Mouse (Mus musculus) heart, postnatal 14 days (tissue): ENCODE data around the gene Rundc1. TPM values are rescaled to one million over a fixed set of nuclear protein-coding genes. Genes with fewer than 3 reads are reported as not detected.
A peak's percentile ranks its signal among the peaks of the same experiment; 100 is the strongest.
"Not testable (repeated sequence)": the region's sequence is repeated elsewhere in the genome, so short reads cannot be mapped to it uniquely, and the experiment has no call there.

Experiments used
- DNase-seq, 2 experiments: peaks; one replicate each; pipeline ENCODE4 v3.0.0; 2021 to 2022
- intact Hi-C: fragments of 180-260 bp; cut with DNase I; formaldehyde crosslinking; loops from one replicate; pipeline ENCODE4 v1.15.1; 2025
- total RNA-seq, 2 experiments: library from RNA; stranded (reverse); gene quantifications; 2 replicates each; pipeline ENCODE4 v1.2.3; 2021

The Rundc1 gene
- total RNA-seq, 2 experiments from 2014 or later = 10.8 to 11.1 TPM

DNA sequence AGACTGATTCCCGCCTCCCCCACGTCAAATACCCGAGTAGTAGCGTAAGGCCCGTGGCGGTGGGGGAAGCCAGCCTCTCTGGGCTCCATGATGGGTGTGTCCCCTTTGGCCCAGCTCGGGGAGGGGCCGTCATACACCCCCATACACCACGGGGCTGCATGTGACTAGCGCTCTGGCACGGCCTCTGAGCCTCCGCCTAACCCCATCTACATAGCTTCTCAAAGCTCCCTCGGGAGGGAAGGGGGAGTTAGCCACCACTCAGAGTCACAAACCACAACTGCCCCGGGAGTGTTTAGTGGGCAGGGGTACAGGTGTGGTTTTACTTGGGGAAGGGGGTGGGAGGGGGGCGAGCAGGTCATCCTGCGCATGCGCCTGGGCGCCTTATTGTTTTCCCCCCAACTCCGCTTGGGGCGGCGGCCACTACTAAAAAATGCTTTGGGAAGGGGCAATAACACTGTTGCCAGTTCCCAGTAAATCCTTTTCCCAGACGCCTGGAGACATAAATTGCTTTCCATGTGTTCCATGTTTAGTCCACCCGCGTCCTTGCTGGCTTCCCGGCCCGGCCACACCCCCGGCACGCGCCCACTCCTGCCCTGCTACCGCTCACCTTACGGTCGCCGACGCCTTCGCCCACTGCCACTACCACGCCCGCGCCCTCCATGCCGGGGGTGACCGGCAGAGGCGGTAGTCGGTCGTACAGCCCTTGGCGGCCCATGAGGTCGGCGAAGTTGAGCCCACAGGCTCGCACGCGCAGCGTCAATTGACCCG is 40.4 kb downstream of the Rundc1 start:
- peak; percentile 70 to 77 for DNase-seq
- intact Hi-C loops = loop anchor here (2.0 to 5.0 kb wide), 2 partner anchors 16 to 87 kb away; partner anchors contain the start of genes Brca1, Ifi35 and Nbr1

DNA sequence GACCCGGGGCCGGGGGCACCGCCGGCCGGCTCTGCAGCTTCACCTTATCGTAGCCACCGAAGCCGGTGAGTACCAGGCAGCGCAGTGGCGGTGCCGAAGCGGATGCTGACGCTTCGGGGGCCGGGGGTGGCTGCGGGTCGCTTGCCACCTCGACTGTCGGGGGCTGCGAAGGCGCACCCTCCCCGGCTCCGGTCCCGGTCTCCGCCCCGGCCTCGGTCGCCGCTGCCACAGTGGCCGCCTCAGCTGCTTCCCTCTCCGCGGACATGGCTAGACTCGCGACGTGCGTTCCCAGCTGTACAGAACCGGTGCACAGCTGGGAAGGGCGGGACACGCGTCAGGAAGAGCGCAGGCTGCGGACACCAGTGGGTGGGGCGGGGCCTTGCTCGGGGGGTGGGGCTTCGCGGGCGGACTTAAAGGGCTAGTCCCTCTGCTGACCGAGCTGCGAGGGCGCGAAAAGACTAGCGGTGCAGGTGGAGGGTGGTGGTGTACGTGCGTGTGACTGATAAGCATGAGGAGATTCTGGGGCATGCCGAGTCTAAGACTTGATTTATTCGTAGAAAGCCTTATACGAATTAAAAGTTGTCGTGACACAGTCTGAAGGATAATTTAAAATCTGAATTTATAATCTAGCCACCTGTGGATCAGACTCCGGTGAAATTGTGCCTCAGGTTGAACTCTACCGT is 41.1 kb downstream of the Rundc1 start, which contains the start of gene Vat1:
TSS of gene Vat1 (minus strand) at position 362 of the 683 bp plus-strand sequence.
- DNase-seq = peak; percentile 75 to 79
- intact Hi-C loops = loop anchor here (2.0 to 5.0 kb wide), 2 partner anchors 17 to 86 kb away; partner anchors contain the start of genes Brca1, Ifi35 and Nbr1

DNA sequence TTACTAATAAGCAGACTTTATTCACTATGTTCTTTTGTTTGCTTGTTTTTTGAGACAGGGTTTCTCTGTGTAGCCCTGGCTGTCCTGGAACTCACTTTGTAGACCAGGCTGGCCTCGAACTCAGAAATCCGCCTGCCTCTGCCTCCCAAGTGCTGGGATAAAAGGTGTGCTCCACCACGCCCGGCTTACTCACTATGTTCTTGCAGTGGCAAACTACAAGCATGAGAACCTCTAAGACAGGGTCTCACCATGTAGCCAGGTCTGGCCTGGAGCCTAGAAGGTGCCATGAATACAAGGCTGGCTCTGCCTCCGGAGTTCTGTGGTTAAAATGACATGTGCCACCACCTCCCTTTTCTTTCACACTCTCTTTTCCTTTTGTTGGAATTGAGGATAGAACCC is 41.7 kb downstream of the Rundc1 start:
- intact Hi-C loops = loop anchor here (5.0 kb wide), 1 partner anchor 86 kb away; the partner anchor contains the start of genes Brca1 and Nbr1
- not testable (repeated sequence) for DNase-seq

DNA sequence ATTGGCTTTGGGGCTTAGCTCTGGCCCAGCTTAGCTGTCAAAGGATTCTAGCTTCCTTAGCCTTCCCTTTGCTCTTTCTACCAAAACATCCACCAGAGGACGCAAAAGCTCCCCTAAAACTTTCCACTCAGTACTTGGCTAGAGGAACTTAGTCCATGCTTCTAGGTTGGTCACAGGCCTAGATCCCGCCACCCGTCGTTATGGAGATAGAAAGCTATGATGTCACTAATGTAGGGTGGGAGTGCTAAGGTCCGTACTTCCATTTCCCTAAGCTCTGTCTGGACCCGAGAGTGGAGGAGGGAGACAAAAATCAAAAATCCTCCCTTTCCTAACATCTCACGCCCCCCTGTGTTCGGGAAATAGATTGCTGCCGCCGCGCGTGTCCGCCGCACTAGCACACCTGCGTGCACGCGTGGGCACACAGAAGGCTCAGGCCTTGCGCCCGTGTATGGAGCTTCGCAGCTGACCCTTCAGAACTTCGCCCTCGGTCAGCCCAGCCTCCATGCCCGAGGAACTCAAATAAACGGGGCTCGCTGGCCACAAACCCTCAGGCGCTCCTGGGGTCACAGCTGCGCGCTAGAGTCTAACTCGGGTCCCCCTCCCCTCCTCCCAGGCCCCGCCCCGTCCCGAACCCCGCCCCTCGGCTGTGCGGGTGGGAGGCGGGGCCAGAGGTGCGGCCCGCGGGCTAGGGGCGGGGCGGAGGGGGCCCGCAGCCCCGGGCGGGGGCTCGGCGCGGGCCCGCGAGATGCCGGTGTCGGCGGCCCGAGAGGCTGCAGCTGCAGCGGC is 42.8 kb downstream of the Rundc1 start:
- intact Hi-C loops = loop anchor here (5.0 kb wide), 1 partner anchor 85 kb away; the partner anchor contains the start of genes Brca1 and Nbr1
- DNase-seq = peak; percentile 74 to 82

DNA sequence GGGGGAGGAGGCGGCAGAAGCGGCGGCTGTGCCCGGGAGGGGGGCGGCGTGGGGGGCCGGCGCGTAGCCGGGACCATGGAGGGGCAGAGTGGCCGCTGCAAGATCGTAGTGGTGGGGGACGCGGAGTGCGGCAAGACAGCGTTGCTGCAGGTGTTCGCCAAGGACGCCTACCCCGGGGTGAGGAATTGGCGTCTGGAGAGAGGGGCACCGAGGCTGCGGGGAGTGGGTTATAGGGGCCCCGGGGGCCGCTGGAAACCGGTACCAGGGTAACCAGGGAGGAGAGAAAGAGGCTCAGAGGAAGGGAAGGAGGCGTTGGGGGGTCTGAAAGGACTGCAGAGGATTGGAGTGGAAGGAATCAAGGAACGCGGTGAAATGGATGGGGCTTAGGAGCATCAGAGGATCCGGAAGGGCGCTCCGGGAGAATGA is 43.4 kb downstream of the Rundc1 start:
- DNase-seq = no peak
- intact Hi-C loops = loop anchor here (5.0 kb wide), 1 partner anchor 84 kb away; the partner anchor contains the start of genes Brca1 and Nbr1

DNA sequence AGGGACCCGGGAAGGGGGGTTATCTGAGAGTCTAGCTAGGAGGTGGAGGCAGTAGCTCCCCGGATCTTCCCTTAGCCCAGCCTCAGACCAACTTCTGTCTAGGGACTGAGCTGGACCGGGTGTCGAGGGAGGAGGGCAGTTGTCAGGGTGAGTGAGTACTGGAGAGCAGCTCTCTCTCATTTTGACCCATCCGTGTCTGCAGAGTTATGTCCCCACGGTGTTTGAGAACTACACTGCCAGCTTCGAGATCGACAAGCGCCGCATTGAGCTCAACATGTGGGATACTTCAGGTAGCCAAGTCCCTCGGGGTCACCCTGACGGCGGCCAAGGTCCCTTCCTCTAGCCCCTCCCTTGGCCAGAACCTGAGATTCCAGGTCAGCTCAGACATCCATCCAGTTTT is 43.8 kb downstream of the Rundc1 start:
- no peak for DNase-seq
- intact Hi-C loops = loop anchor here (5.0 kb wide), 1 partner anchor 84 kb away; the partner anchor contains the start of genes Brca1 and Nbr1

DNA sequence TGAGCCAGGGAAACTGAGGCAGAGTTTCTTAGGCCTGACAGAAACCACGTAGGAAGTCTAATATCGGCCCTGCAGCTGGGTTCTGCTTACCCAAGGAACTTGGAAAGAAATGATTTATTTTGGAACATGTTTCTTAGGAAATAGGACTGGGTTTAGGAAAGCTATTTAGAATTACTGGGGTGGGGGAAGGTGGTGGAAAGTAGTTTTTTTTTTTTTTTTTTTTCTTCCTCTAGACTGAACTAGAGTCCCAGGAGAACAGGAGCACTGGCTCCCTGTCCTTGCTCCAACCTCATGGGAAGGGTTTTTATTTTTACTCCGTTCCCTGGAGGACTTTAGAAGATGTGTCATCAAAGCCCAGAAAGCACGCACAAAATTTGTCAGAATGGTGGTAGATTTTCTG is 44.3 kb downstream of the Rundc1 start:
- DNase-seq = no peak
- intact Hi-C loops = loop anchor here (5.0 kb wide), 1 partner anchor 83 kb away; the partner anchor contains the start of genes Brca1 and Nbr1

DNA sequence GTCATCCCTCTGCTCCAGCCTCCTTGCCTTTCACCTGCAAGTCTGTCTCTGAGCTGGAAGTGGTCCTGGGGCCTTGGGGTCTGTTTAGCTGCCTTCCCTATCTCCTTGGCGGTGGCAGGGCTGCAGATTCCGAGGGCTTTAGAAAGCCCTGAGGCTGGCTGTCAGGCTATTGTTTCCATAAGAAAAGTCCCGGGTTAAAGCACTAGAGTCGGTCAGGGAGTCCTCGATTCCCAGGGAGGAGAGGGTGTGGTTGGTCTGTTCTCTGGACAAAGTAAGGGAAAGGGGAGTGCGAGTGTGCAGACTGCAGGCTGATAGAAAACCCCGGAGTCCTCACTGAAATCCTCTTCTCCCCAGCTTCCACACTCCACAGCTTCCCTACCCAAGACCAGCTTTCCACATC is 45.3 kb downstream of the Rundc1 start:
- intact Hi-C loops = no loop called here
- no peak for DNase-seq

DNA sequence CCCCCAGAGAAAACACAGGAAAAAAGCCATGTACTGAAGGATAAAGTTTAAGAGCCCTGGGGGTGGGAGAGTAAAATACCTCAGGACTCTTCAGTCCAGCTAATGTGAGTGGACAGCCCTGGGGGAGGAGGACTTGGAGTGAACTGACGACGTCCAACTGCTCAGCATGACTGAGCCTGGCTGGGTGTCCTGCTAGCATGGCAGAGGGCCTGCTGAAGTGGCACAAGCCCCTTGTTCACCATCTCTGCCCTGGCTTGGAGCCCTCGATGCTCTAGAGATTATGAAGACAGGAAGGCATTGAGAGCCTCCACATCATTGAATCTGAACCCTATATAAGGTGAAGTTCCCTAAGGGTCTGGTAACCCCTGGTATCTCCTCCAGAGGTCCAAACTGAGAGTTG is 47.0 kb downstream of the Rundc1 start:
- intact Hi-C loops = no loop called here
- DNase-seq = no peak

DNA sequence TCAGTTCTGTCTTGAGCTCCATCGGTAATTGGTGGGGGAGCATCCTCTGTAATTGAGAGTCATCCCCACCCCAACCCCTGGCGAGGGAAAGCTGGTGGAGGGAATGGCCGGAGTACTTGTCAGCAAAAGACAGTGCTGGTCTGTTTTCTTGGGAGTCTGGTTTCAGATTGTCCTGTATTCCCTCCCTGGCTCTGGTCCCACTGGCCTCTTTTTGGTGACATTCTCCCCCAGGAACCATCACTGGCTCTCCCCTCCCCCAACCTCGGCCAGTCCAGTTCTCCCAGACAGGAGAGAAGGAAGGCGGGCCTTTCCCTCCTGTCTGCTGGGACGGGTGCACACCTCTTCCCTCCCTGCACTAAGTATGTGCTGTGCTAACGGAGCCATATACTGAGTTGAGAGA is 47.5 kb downstream of the Rundc1 start:
- intact Hi-C loops = no loop called here
- no peak for DNase-seq

DNA sequence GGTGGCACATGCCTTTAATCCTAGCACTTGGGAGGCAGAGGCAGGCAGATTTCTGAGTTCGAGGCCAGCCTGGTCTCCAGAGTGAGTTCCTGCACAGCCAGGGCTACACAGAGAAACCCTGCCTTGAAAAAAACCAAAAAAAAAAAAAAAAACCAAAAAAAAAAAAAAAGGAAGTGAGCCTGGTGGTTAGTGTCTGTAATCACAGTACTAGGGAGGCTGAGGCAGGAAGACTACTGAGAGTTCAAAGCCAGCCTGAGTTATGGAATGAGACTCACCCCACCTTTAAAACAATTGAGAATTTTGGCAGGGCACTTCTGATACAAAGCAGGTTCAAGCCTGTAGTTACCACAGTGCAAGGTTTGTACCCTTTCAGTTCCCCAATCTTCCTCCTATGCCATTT is 48.8 kb downstream of the Rundc1 start:
- DNase-seq, intact Hi-C loops: not testable (repeated sequence)

DNA sequence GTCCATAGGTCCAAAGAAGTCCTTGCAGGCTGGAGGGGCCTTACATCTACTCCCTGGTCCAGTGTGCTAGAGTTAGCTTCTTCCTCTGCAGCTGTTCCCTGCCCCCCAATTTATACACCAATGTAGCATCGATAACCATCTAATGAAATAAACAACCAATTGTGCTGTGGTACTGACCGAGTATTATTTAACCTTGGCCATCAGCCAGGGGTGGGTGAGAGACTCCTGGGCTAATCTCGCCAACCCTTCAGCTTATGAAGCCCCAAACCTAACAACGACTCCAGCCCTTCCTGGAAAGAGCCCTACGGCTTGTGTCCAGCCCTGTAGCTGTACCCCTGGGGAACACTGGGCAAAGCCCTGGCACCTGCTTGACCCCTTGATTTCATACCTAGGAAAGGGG is 49.4 kb downstream of the Rundc1 start:
- intact Hi-C loops = no loop called here
- no peak for DNase-seq

DNA sequence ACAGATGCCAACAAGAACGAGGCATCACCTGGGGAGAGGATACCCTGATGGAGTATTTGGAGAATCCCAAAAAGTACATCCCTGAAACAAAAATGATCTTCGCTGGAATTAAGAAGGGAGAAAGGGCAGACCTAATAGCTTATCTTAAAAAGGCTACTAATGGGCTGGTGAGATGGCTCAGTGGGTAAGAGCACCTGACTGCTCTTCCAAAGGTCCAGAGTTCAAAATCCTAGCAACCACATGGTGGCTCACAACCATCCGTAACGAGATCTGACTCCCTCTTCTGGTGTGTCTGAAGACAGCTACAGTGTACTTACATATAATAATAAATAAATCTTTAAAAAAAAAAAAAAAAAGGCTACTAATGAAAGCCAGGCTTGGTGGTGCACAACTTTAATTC is 51.5 kb downstream of the Rundc1 start:
- intact Hi-C loops = not testable (repeated sequence)

DNA sequence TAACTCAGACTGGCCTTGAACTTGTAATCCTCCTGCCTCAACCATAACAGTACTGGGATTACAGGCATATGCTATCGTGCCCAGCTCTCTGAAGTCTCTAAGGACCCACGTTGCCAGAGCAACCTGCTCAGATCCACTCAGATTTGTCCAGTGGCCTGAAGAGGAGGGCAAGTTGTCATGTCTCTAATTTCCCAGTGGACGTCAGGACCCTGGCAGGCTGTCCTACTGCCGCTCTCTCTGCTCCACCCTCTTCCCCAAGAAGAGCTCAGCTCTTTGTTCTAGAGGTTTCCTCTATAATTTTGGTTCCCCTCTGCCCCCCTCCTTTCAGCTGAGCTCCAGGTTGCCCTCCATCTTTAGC is 52.3 kb downstream of the Rundc1 start:
- intact Hi-C loops = no loop called here

More for the DNA sequence above, 51.5 kb downstream of the Rundc1 start:
- not testable (repeated sequence) for DNase-seq

DNA sequence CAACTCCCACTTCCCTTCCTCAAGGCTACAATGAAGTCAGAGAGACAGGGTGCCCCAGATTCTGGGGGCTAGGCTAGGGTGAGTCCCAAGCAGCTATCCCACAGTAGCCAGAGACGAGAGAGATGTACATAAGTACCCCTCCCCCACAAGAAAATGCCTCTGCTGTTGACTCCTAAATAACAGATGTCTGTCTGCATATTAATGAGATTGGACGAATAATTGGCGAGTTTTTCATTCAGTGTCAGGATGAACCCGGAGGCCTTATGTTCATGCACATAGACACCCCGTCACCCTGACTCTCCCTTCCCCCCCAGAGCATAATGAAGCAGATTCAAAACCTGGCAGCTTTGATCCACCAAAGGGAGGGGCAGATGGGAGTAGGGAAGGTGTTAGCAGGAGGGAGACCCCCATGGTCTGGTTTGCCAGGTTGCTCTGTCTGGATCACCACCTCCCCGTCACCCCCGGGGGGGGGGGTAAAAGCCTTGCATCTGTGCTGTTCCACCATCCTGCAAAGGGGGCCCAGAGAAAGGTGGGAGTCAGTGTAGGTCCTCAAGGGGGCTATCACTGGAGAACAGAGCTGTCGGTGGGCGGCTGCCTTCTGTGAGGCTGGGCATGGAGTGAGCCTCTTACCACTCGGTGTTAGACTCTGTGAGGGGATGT is 52.8 kb downstream of the Rundc1 start:
- DNase-seq = no peak
- intact Hi-C loops = no loop called here

More for the DNA sequence above, 52.3 kb downstream of the Rundc1 start:
- DNase-seq = no peak

DNA sequence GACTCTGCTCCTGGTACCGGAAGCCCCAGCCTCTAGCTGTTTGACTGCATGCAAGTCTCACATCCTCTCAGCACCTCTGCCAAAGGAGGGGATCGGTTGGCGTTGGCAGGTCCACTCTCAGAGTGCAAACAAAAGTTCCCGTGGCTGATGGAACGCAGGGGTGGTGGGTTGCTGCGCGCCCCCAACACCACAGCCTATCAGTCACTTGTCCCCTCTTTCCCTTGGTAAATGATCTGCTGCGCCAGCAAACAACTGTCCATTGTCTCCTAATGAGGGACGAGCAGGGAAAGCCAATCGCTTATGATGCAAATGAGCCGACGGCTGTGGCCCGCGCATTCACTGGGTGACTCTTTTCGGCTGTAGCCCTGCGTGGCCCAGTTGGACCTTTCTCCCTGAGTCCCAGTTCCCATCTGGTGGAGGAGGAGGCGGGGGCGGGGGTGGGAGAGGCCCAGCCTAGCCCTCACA is 54.3 kb downstream of the Rundc1 start:
- intact Hi-C loops = no loop called here
- DNase-seq = no peak

DNA sequence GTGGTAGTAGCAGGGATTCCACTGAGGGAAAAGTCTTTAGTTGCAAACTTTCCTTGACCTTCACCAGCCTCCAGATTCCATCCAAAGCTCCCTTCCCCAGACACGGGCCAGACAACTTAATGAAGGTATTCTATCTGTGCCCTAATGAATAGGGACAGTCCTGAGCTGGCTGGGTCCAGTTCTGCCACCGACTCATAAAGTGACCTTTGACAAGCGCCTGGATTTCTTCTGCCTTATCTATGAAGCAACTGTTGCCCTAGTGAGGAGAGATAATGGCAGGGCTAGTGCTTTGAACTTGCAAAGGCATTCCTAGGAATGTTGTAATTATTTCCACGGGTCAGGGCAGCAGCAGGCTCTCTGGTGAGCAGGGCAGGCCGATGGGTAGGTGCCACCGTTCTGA is 56.0 kb downstream of the Rundc1 start:
- no peak for DNase-seq
- intact Hi-C loops = no loop called here

DNA sequence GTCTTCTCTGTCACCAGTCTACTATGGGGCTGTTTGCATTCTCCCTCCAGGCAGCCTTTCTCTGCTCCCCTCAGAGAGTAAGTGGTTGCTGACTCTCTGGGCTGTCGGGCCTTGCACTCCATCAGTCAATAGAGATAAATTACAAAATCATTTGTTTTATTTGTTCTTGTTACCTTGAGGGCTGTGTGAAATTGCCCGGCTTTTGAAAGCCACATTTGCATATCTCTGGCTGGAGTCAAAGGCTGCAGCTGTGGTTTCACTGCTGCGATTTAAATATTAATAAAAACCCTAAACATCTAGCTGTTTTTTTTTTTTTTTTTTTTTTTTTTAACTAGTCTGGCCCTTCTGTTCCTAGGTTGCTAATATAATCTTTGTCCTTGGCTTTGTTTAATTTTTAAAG is 58.9 kb downstream of the Rundc1 start:
- intact Hi-C loops = no loop called here
- DNase-seq = no peak

DNA sequence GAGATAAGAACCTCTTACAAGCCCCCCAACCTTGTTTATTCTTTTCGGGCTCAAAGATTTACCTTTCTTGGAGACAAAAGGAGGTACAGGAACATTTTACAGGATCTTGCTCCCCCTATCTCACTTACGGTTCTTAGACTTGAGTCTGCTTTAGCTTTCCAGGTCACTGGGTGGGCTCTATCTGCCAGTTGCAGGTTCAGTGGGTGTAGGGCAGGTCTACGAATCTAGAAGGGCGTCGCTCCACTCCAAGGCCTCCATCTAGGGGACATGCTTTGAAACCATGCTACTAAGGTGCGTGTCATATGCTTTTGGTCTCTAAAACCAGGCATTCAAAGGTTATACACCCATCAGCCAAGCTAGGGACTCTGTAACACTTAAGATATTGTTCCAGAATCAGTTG is 59.4 kb downstream of the Rundc1 start:
- DNase-seq = no peak
- intact Hi-C loops = no loop called here

DNA sequence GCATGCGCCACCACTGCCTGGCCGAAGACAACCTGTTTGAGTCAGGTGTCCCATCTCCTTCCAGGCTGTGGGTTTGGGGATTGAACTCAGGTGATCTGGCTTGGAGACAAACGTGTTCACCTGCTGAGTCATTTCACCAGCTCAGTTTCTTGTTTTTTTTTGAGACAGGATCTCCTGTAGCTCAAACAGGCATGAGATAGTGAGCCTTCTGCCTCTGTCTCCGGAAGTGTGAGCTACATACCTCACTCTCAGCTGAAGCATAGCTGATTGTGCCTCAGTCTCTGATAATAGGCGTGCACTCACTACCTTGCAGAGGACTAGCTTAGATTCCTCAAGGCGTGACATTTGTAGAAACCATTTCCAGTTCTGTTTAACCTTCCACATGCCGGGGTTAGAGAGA is 59.9 kb downstream of the Rundc1 start:
- intact Hi-C loops = no loop called here
- DNase-seq = no peak
